ENCODE assay signal across 9 mouse cellular contexts in genomic region chr3:83767121-83767520, GRCm38 (mm10). TPM values are rescaled to one million over a fixed set of nuclear protein-coding genes. Genes with fewer than 3 reads are reported as not detected.
A peak's percentile ranks its signal among the peaks of the same experiment; 100 is the strongest.
DNase-seq lines count a peak whose midpoint lies in the region; ATAC-seq and TF ChIP-seq lines count a peak whose summit lies in the region.
"Had no signal": no experiment of that assay in that cellular context is flagged by ENCODE, and none has a peak within 500 bp of the region (broad histone marks: within the 10 kb centered on the region; RNA-seq: fewer than 3 reads in every experiment).

No protein-coding gene starts in this region.

- 3% methylated on average over 10 of the region's 10 CpGs for WGBS in neural tube, embryonic 11.5 days
- WGBS in limb, embryonic 13.5 days, result 3% methylated on average over 10 of the region's 10 CpGs
- WGBS in stomach, embryonic 16.5 days, result 18% methylated on average over 10 of the region's 10 CpGs

- peak overlapping the region; percentile 92 for H3K4me2 ChIP-seq in neural tube, embryonic 11.5 days (ENCODE audit: low read depth)
- H3K4me2 ChIP-seq in limb, embryonic 13.5 days (replicated peaks), result peak overlapping the region; percentile 88
- peak overlapping the region; percentile 70 for H3K4me2 ChIP-seq in stomach, embryonic 16.5 days (ENCODE audit: low read depth, low read length)

- no peak for TF ChIP-seq CTCF in gastrocnemius, adult 2 months (IDR thresholded peaks at IDR 0.05)

- H3K27me3 ChIP-seq in neural tube, embryonic 11.5 days (ENCODE audit: control insufficient read depth, insufficient read depth, low read length), result no peaks in the 10 kb centered on the region
- 0 out of 2 replicates have a peak, but pooled peaks cover 1% of the 10 kb centered on the region for H3K27me3 ChIP-seq in limb, embryonic 13.5 days
- H3K27me3 ChIP-seq in stomach, embryonic 16.5 days (ENCODE audit: control insufficient read depth, insufficient read depth, low read length), result peaks cover 21% of the 10 kb centered on the region

- 0 out of 2 replicates have a peak, but pooled peaks cover 2% of the 10 kb centered on the region for H3K36me3 ChIP-seq in neural tube, embryonic 11.5 days (ENCODE audit: control insufficient read depth, insufficient read depth, low read length)
- peaks cover 28% of the 10 kb centered on the region for H3K36me3 ChIP-seq in limb, embryonic 13.5 days
- no peaks in the 10 kb centered on the region for H3K36me3 ChIP-seq in stomach, embryonic 16.5 days (ENCODE audit: control insufficient read depth, insufficient read depth, low read length)

- no peak for DNase-seq in gastrocnemius, adult 2 months
- no peak for DNase-seq in gastrocnemius, postnatal 14 days
- DNase-seq in neural tube, embryonic 11.5 days (ENCODE audit: low spot score), result no peak
- DNase-seq in neural tube, embryonic 10.5 days (ENCODE audit: extremely low spot score, low spot score), result no peak
- DNase-seq in layer of hippocampus, adult 18-20 months (ENCODE audit: low spot score in 2 of 2), result no peak
- no peak for DNase-seq in embryo, embryonic 9.5 days (ENCODE audit: extremely low spot score)

- no peaks in the 10 kb centered on the region for H3K9me3 ChIP-seq in neural tube, embryonic 11.5 days (ENCODE audit: control insufficient read depth, low read length)
- no peaks in the 10 kb centered on the region for H3K9me3 ChIP-seq in limb, embryonic 13.5 days
- H3K9me3 ChIP-seq in stomach, embryonic 16.5 days (replicated peaks; ENCODE audit: control insufficient read depth, low read length), result no peaks in the 10 kb centered on the region

- intact Hi-C loops in gastrocnemius, adult 2 months (cut with DNase I), result loop anchor here (5.0 kb wide), 1 partner anchor 465 kb away; no protein-coding TSS in a partner anchor
- intact Hi-C loops in gastrocnemius, postnatal 14 days (cut with DNase I; ENCODE audit: low total_unique reads), result loop anchor here (5.0 kb wide), 1 partner anchor 480 kb away; no protein-coding TSS in a partner anchor

- H3K4me1 ChIP-seq in neural tube, embryonic 11.5 days (ENCODE audit: control insufficient read depth, insufficient read depth, low read length), result peaks cover 22% of the 10 kb centered on the region
- H3K4me1 ChIP-seq in limb, embryonic 13.5 days, result peaks cover 69% of the 10 kb centered on the region
- peaks cover 13% of the 10 kb centered on the region for H3K4me1 ChIP-seq in stomach, embryonic 16.5 days (ENCODE audit: control insufficient read depth, insufficient read depth, low read length)

- ATAC-seq in neural tube, embryonic 11.5 days (ENCODE audit: insufficient read depth, low FRiP score, low TSS enrichment), result no peak
- ATAC-seq in limb, embryonic 13.5 days (ENCODE audit: low FRiP score, low read depth), result no peak
- no peak for ATAC-seq in stomach, embryonic 16.5 days (ENCODE audit: insufficient read depth, low FRiP score)

- peak overlapping the region; percentile 84 for H3K9ac ChIP-seq in neural tube, embryonic 11.5 days (ENCODE audit: low read length)
- peak overlapping the region; percentile 86 for H3K9ac ChIP-seq in limb, embryonic 13.5 days
- peak overlapping the region; percentile 78 for H3K9ac ChIP-seq in stomach, embryonic 16.5 days (ENCODE audit: low read length)

- no peak overlapping the region for H3K27ac ChIP-seq in gastrocnemius, adult 2 months
- no peak overlapping the region for H3K27ac ChIP-seq in neural tube, embryonic 11.5 days (ENCODE audit: low read depth, low read length)
- H3K27ac ChIP-seq in limb, embryonic 13.5 days, result peak overlapping the region; percentile 89
- H3K27ac ChIP-seq in stomach, embryonic 16.5 days (ENCODE audit: low read length), result no peak overlapping the region; the same call in 1 of the 2 replicates

- H3K4me3 ChIP-seq in gastrocnemius, adult 2 months, result peak overlapping the region; percentile 71
- peak overlapping the region; percentile 62 for H3K4me3 ChIP-seq in neural tube, embryonic 11.5 days (ENCODE audit: low read depth, low read length)
- H3K4me3 ChIP-seq in limb, embryonic 13.5 days, result peak overlapping the region; percentile 72
- H3K4me3 ChIP-seq in stomach, embryonic 16.5 days (replicated peaks; ENCODE audit: low read length), result peak overlapping the region; percentile 56

RNA-seq across cellular contexts. Expression of gene Sfrp2, which starts 1.0 kb away (rescaled TPM):
- total RNA-seq in gastrocnemius, adult 2 months (2021), result 1 to 10 TPM; 1.2 to 7.1 TPM
- 10 to 100 TPM in 1 of 2 experiments, 1 to 10 TPM in 1; 8.8 to 14.3 TPM for total RNA-seq in gastrocnemius, postnatal 14 days (2021)
- polyA plus RNA-seq in neural tube, embryonic 11.5 days (2014; fragmentation: Nextera tagmentation; extraction: Ambion mirVana), result 105 and 114 TPM in 2 replicates
- polyA plus RNA-seq in limb, embryonic 13.5 days (2015; fragmentation: Nextera tagmentation; extraction: Ambion mirVana), result 419 and 465 TPM in 2 replicates
- polyA plus RNA-seq in stomach, embryonic 16.5 days (2015; fragmentation: Nextera tagmentation; extraction: Ambion mirVana), result 129 and 137 TPM in 2 replicates
- 1 to 10 TPM; 1.7 to 2.3 TPM for total RNA-seq in layer of hippocampus, adult 18-20 months (2021)
- total RNA-seq: monocyte, adult 5-6 weeks had no signal
